Mouse (Mus musculus) heart, embryonic 16.5 days (tissue): Measurements from ENCODE around the gene Clk2. TPM values are rescaled to one million over a fixed set of nuclear protein-coding genes. Genes with fewer than 3 reads are reported as not detected.
A peak's percentile ranks its signal among the peaks of the same experiment; 100 is the strongest.

Experiments
- ATAC-seq: fragments of 200-750 bp; cut with Nextera tagmentation; replicated peaks from 2 replicates; pipeline ENCODE4 v1.8.0; 2017; ENCODE audit warnings: moderate number of reproducible peaks; ENCODE audit not compliant: insufficient read depth, low FRiP score; ENCODE audit errors: extremely low read depth
- H3K27ac ChIP-seq: fragments of 300-500 bp; sonication (generic); 2 replicates; pipeline ENCODE4 v1.5.1; 2014; ENCODE audit warnings: mild to moderate bottlenecking, low read length, control low read depth, moderate library complexity
- H3K27me3 ChIP-seq: fragments of 300-500 bp; sonication (generic); 2 replicates; pipeline ENCODE4 v1.6.1; 2014; ENCODE audit warnings: low read length, mixed read lengths; ENCODE audit not compliant: control insufficient read depth, insufficient read depth
- H3K36me3 ChIP-seq: fragments of 300-500 bp; sonication (generic); 2 replicates; pipeline ENCODE4 v1.6.1; 2014; ENCODE audit not compliant: control insufficient read depth, insufficient read depth
- H3K4me1 ChIP-seq: fragments of 300-500 bp; sonication (generic); 2 replicates; pipeline ENCODE4 v1.6.1; 2014; ENCODE audit warnings: low read length, mixed read lengths; ENCODE audit not compliant: control insufficient read depth, insufficient read depth
- H3K4me2 ChIP-seq: fragments of 300-500 bp; sonication (generic); 2 replicates; pipeline ENCODE4 v1.6.1; 2014; ENCODE audit warnings: low read depth, mild to moderate bottlenecking, control low read depth, low read length
- H3K4me3 ChIP-seq: fragments of 300-500 bp; sonication (generic); 2 replicates; pipeline ENCODE4 v1.5.1; 2014; ENCODE audit warnings: mild to moderate bottlenecking, control low read depth, low read length
- H3K9ac ChIP-seq: fragments of 300-500 bp; sonication (generic); 2 replicates; pipeline ENCODE4 v1.6.1; 2014; ENCODE audit warnings: low read length, control low read depth
- H3K9me3 ChIP-seq: fragments of 300-500 bp; sonication (generic); replicated peaks from 2 replicates; pipeline ENCODE4 v1.6.1; 2016; ENCODE audit warnings: low read length; ENCODE audit not compliant: control insufficient read depth
- WGBS: fragments of 180-500 bp; shearing (Covaris S2); extraction: QIAGEN DNeasy Blood & Tissue Kit; methylation state at CpG from one replicate; pipeline ENCODE4 v1.1.7; 2014; 5-methylcytosine and 5-hydroxymethylcytosine counted together
- polyA plus RNA-seq: library from polyadenylated mRNA; unstranded; fragments of >200 nt; fragmentation: Nextera tagmentation; extraction: Ambion mirVana; gene quantifications from 2 replicates; pipeline ENCODE4 v1.2.1, GENCODE M21; 2015

Clk2 gene
- polyA plus RNA-seq, 1 experiment from 2014 or later: 17.9 TPM

GRCm38 (mm10) chr3:89193351-89193750 lies 28.8 kb downstream of the Clk2 start:
- no peak for ATAC-seq
- WGBS: 70% methylated on average over 1 of the region's 1 CpGs

GRCm38 (mm10) chr3:89193853-89194252 lies 29.3 kb downstream of the Clk2 start:
- Histone ChIP-seq H3K9me3 (no peaks in the 10 kb centered on the region), H3K9ac (no peak overlapping the region), H3K27me3 (no peaks in the 10 kb centered on the region), H3K4me2 (no peak overlapping the region), H3K36me3 (no peaks in the 10 kb centered on the region), H3K27ac (no peak overlapping the region), H3K4me3 (no peak overlapping the region), H3K4me1 (peaks cover 10% of the 10 kb centered on the region)
- ATAC-seq: no peak
- 80% methylated on average over 2 of the region's 2 CpGs for WGBS

More at GRCm38 (mm10) chr3:89193351-89193750, 28.8 kb downstream of the Clk2 start:
- Histone ChIP-seq H3K27me3 (no peaks in the 10 kb centered on the region), H3K9ac (no peak overlapping the region), H3K36me3 (no peaks in the 10 kb centered on the region), H3K4me1 (peaks cover 10% of the 10 kb centered on the region), H3K9me3 (no peaks in the 10 kb centered on the region), H3K4me3 (no peak overlapping the region), H3K4me2 (no peak overlapping the region), H3K27ac (no peak overlapping the region)

- peak; percentile 95 for ATAC-seq
- H3K36me3 ChIP-seq: no peaks in the 10 kb centered on the region
- WGBS: 7% methylated on average over 33 of the region's 33 CpGs
- peak overlapping the region; percentile 81 for H3K9ac ChIP-seq
- peak overlapping the region; percentile 85 for H3K27ac ChIP-seq
- no peaks in the 10 kb centered on the region for H3K27me3 ChIP-seq
- peak overlapping the region; percentile 82 for H3K4me2 ChIP-seq
- H3K4me3 ChIP-seq: peak overlapping the region; percentile 61
- no peaks in the 10 kb centered on the region for H3K9me3 ChIP-seq
- H3K4me1 ChIP-seq: peaks cover 10% of the 10 kb centered on the region
Measured at GRCm38 (mm10) chr3:89195979-89196877, 31.6 kb downstream of the Clk2 start.

DNA sequence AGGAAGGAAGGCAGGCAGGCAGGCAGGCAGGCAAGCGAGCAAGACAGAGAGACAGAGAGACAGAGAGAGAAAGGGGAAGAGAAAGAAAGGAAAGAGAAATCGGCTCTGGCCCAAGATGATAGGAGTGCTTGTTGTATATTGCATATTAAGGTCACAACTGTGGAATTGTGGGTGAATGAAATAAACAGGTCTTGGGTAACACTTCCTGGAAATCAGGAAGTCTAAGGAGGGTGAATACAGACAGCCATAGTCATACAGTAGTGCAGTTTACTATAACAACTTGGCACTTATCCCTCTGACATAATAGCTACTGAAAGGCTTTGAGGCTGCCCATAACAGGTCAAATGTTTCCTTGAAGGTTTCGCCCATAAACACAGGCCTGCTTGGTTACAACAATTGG lies 35.2 kb downstream of the Clk2 start:
- no peak overlapping the region for H3K9ac ChIP-seq
- no peaks in the 10 kb centered on the region for H3K36me3 ChIP-seq
- H3K27ac ChIP-seq: no peak overlapping the region
- H3K9me3 ChIP-seq: no peaks in the 10 kb centered on the region
- H3K4me1 ChIP-seq: peaks cover 15% of the 10 kb centered on the region
- WGBS: 69% methylated on average over 3 of the region's 3 CpGs
- no peak overlapping the region for H3K4me3 ChIP-seq
- H3K4me2 ChIP-seq: no peak overlapping the region
- no peak for ATAC-seq
- H3K27me3 ChIP-seq: no peaks in the 10 kb centered on the region

GRCm38 (mm10) chr3:89202253-89203141 lies 37.9 kb downstream of the Clk2 start, which contains the start of gene Gba:
Gene Gba, plus strand, starts transcription at chr3:89202928.
- Histone ChIP-seq H3K9ac (peak within 1 kb of the TSS; percentile 75), H3K9me3 (no peaks in the 10 kb centered on the region), H3K36me3 (peaks cover 6% of the 10 kb centered on the region), H3K27ac (peak within 1 kb of the TSS; percentile 66), H3K27me3 (no peaks in the 10 kb centered on the region), H3K4me1 (peaks cover 4% of the 10 kb centered on the region), H3K4me2 (peak within 1 kb of the TSS; percentile 86), H3K4me3 (peak within 1 kb of the TSS; percentile 77)
- ATAC-seq: peak; percentile 83
- WGBS: 23% methylated on average over 13 of the region's 13 CpGs

DNA sequence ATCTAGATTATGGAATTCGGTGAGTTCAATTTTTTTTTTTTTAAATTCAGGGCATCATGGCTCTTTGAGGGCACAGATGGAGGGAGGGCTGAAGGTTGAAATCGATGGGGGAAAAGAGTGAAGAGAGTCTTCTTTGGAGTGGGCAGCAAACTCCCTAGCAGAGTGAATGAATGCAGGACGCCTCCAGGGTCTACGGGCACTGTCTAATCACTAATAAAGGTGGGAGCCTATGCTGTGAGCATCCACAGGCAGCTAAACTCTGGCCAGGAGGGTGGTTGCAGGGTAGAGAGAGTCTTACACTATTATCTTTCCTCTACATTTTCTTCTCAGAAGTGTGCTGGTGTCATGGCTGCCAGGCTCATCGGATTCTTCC lies 38.5 kb downstream of the Clk2 start:
- peak overlapping the region; percentile 66 for H3K27ac ChIP-seq
- peaks cover 4% of the 10 kb centered on the region for H3K4me1 ChIP-seq
- no peak for ATAC-seq
- peak overlapping the region; percentile 86 for H3K4me2 ChIP-seq
- peak overlapping the region; percentile 75 for H3K9ac ChIP-seq
- H3K36me3 ChIP-seq: peaks cover 12% of the 10 kb centered on the region
- H3K4me3 ChIP-seq: peak overlapping the region; percentile 77
- H3K9me3 ChIP-seq: no peaks in the 10 kb centered on the region
- H3K27me3 ChIP-seq: no peaks in the 10 kb centered on the region
- 26% methylated on average over 5 of the region's 5 CpGs for WGBS

GRCm38 (mm10) chr3:89206079-89206478 lies 41.5 kb downstream of the Clk2 start:
- ATAC-seq: no peak
- WGBS: 92% methylated on average over 7 of the region's 7 CpGs
- Histone ChIP-seq H3K9me3 (no peaks in the 10 kb centered on the region), H3K4me1 (peaks cover 4% of the 10 kb centered on the region), H3K27me3 (no peaks in the 10 kb centered on the region), H3K27ac (no peak overlapping the region), H3K4me3 (no peak overlapping the region), H3K36me3 (peaks cover 28% of the 10 kb centered on the region), H3K9ac (no peak overlapping the region), H3K4me2 (no peak overlapping the region)

- Histone ChIP-seq H3K27ac (no peak overlapping the region), H3K36me3 (peaks cover 28% of the 10 kb centered on the region), H3K9me3 (no peaks in the 10 kb centered on the region), H3K9ac (no peak overlapping the region), H3K27me3 (no peaks in the 10 kb centered on the region), H3K4me1 (peaks cover 4% of the 10 kb centered on the region), H3K4me2 (no peak overlapping the region), H3K4me3 (no peak overlapping the region)
- ATAC-seq: no peak
- WGBS: 78% methylated on average over 2 of the region's 2 CpGs
Measured at GRCm38 (mm10) chr3:89206695-89207094, 42.1 kb downstream of the Clk2 start.
